Mouse (Mus musculus): Measurements from ENCODE around the gene Slc25a45. TPM values are rescaled to one million over a fixed set of nuclear protein-coding genes. Genes with fewer than 3 reads are reported as not detected.
"Not testable (repeated sequence)": the region's sequence is repeated elsewhere in the genome, so short reads cannot be mapped to it uniquely, and the experiment has no call there.

The Slc25a45 gene
- total RNA-seq, 1 experiment from 2014 or later = 64.7 TPM

GRCm38 (mm10) chr19:5878916-5879315 lies 1.3 kb downstream of the Slc25a45 start:
- ATAC-seq (ENCODE audit: extremely low read depth, insufficient number of reproducible peaks, low FRiP score, poor library complexity, severe bottlenecking) = no peak

- no peak for ATAC-seq (ENCODE audit: extremely low read depth, insufficient number of reproducible peaks, low FRiP score, poor library complexity, severe bottlenecking)
Measured at GRCm38 (mm10) chr19:5879735-5880134, 2.1 kb downstream of the Slc25a45 start.

- ATAC-seq (ENCODE audit: extremely low read depth, insufficient number of reproducible peaks, low FRiP score, poor library complexity, severe bottlenecking) = no peak
Measured at GRCm38 (mm10) chr19:5881155-5881554, 3.5 kb downstream of the Slc25a45 start.

GRCm38 (mm10) chr19:5882079-5882478 lies 4.5 kb downstream of the Slc25a45 start:
- not testable (repeated sequence) for ATAC-seq (ENCODE audit: extremely low read depth, insufficient number of reproducible peaks, low FRiP score, poor library complexity, severe bottlenecking)

GRCm38 (mm10) chr19:5883935-5884334 lies 6.3 kb downstream of the Slc25a45 start:
- ATAC-seq (ENCODE audit: extremely low read depth, insufficient number of reproducible peaks, low FRiP score, poor library complexity, severe bottlenecking) = no peak

- no peak for ATAC-seq (ENCODE audit: extremely low read depth, insufficient number of reproducible peaks, low FRiP score, poor library complexity, severe bottlenecking)
Measured at GRCm38 (mm10) chr19:5885838-5886237, 8.2 kb downstream of the Slc25a45 start.

- ATAC-seq (ENCODE audit: extremely low read depth, insufficient number of reproducible peaks, low FRiP score, poor library complexity, severe bottlenecking) = no peak
Measured at GRCm38 (mm10) chr19:5887234-5887815, 9.7 kb downstream of the Slc25a45 start.

GRCm38 (mm10) chr19:5889211-5889610 lies 11.6 kb downstream of the Slc25a45 start:
- ATAC-seq (ENCODE audit: extremely low read depth, insufficient number of reproducible peaks, low FRiP score, poor library complexity, severe bottlenecking) = no peak

- no peak for ATAC-seq (ENCODE audit: extremely low read depth, insufficient number of reproducible peaks, low FRiP score, poor library complexity, severe bottlenecking)
Measured at GRCm38 (mm10) chr19:5891521-5892258, 14.1 kb downstream of the Slc25a45 start.

GRCm38 (mm10) chr19:5892262-5892661 lies 14.7 kb downstream of the Slc25a45 start:
- no peak for ATAC-seq (ENCODE audit: extremely low read depth, insufficient number of reproducible peaks, low FRiP score, poor library complexity, severe bottlenecking)

- ATAC-seq (ENCODE audit: extremely low read depth, insufficient number of reproducible peaks, low FRiP score, poor library complexity, severe bottlenecking) = no peak
Measured at GRCm38 (mm10) chr19:5892735-5893134, 15.1 kb downstream of the Slc25a45 start.

- ATAC-seq (ENCODE audit: extremely low read depth, insufficient number of reproducible peaks, low FRiP score, poor library complexity, severe bottlenecking) = no peak
Measured at GRCm38 (mm10) chr19:5893282-5894001, 15.8 kb downstream of the Slc25a45 start.

- ATAC-seq (ENCODE audit: extremely low read depth, insufficient number of reproducible peaks, low FRiP score, poor library complexity, severe bottlenecking) = peak; percentile 86
Measured at GRCm38 (mm10) chr19:5894002-5894678, 16.5 kb downstream of the Slc25a45 start, which contains the start of gene Tigd3. Gene Tigd3 (minus strand): TSS chr19:5894149.

- no peak for ATAC-seq (ENCODE audit: extremely low read depth, insufficient number of reproducible peaks, low FRiP score, poor library complexity, severe bottlenecking)
Measured at GRCm38 (mm10) chr19:5907275-5907674, 29.7 kb downstream of the Slc25a45 start.

- no peak for ATAC-seq (ENCODE audit: extremely low read depth, insufficient number of reproducible peaks, low FRiP score, poor library complexity, severe bottlenecking)
Measured at GRCm38 (mm10) chr19:5910221-5910620, 32.6 kb downstream of the Slc25a45 start.

- ATAC-seq (ENCODE audit: extremely low read depth, insufficient number of reproducible peaks, low FRiP score, poor library complexity, severe bottlenecking) = no peak
Measured at GRCm38 (mm10) chr19:5911430-5912102, 34.0 kb downstream of the Slc25a45 start.

GRCm38 (mm10) chr19:5912103-5913006 lies 34.7 kb downstream of the Slc25a45 start:
- peak; percentile 90 for ATAC-seq (ENCODE audit: extremely low read depth, insufficient number of reproducible peaks, low FRiP score, poor library complexity, severe bottlenecking)
